In the genomic region with DNA sequence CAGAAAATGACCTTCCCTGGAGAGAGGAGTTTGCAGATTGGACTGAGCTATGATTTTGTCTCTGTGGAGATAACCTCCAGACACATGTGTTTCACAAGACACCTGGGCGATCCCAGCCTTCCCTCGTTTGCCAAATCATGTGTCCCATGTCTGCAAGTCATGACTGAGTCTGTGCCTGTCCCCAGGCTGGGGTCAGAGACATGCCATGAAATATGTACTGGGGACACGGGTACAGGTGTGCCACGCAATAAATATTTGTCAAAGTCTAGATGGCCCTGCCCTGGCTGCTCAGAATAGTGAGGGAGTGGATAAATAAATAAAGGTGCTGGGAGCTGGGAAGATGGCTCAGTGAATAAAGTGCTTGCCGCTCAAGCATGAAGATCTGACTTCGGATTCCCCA, we compare ENCODE assay signal across 20 mouse cellular contexts.
"Had no signal": no experiment of that assay in that cellular context is flagged by ENCODE, and none has a peak within 500 bp of the region (broad histone marks: within the 10 kb centered on the region; RNA-seq: fewer than 3 reads in every experiment).

No protein-coding gene starts in this region.

- ATAC-seq: inflammation-experienced regulatory T-cells, adult 6 months; midbrain, embryonic 15.5 days had no signal

- H3K27me3 ChIP-seq: limb, embryonic 12.5 days; limb, embryonic 15.5 days; lung, embryonic 15.5 days; midbrain, embryonic 12.5 days; midbrain, embryonic 15.5 days; neural tube, embryonic 12.5 days; neural tube, embryonic 15.5 days had no signal

- DNase-seq: kidney, adult 18-20 months; left cerebral cortex, postnatal 4 days; lung, adult 18-20 months; lung, postnatal 14 days; right cerebral cortex, adult 18-20 months; right cerebral cortex, postnatal 14 days; right cerebral cortex, postnatal 4 days; spleen, adult 18-20 months; thymus, postnatal 25 days had no signal

- H3K9ac ChIP-seq: limb, embryonic 12.5 days; limb, embryonic 15.5 days; liver, embryonic 14.5 days; lung, embryonic 15.5 days; midbrain, embryonic 12.5 days; midbrain, embryonic 15.5 days; neural tube, embryonic 12.5 days; neural tube, embryonic 15.5 days had no signal

- H3K4me3 ChIP-seq: limb, embryonic 12.5 days; limb, embryonic 15.5 days; lung, embryonic 15.5 days; midbrain, embryonic 12.5 days; midbrain, embryonic 15.5 days; neural tube, embryonic 12.5 days; neural tube, embryonic 15.5 days had no signal

- H3K4me2 ChIP-seq: limb, embryonic 12.5 days; limb, embryonic 15.5 days; lung, embryonic 15.5 days; midbrain, embryonic 12.5 days; midbrain, embryonic 15.5 days; neural tube, embryonic 12.5 days; neural tube, embryonic 15.5 days had no signal

- H3K9me3 ChIP-seq: limb, embryonic 12.5 days; limb, embryonic 15.5 days; lung, embryonic 15.5 days; midbrain, embryonic 12.5 days; midbrain, embryonic 15.5 days; neural tube, embryonic 12.5 days; neural tube, embryonic 15.5 days had no signal

- H3K27ac ChIP-seq: kidney, postnatal 0 days; limb, embryonic 12.5 days; limb, embryonic 15.5 days; liver, embryonic 14.5 days; lung, embryonic 15.5 days; macrophage; midbrain, embryonic 15.5 days; neural tube, embryonic 12.5 days; neural tube, embryonic 15.5 days had no signal

- H3K4me1 ChIP-seq: limb, embryonic 12.5 days; limb, embryonic 15.5 days; lung, embryonic 15.5 days; midbrain, embryonic 12.5 days; neural tube, embryonic 12.5 days; neural tube, embryonic 15.5 days had no signal
